Mouse (Mus musculus) lung, postnatal 14 days (tissue): ENCODE measurements around the gene Safb2.

Experiments
- DNase-seq: peaks from one replicate; pipeline ENCODE4 v3.0.0; 2021

Gene Safb2

GRCm38 (mm10) chr17:56515690-56516410, 68.5 kb downstream of the Safb2 start:
- no peak for DNase-seq

- DNase-seq: no peak
Observed at GRCm38 (mm10) chr17:56514916-56515315, 69.5 kb downstream of the Safb2 start.

GRCm38 (mm10) chr17:56514330-56514729, 70.1 kb downstream of the Safb2 start:
- no peak for DNase-seq

GRCm38 (mm10) chr17:56512310-56512709, 72.1 kb downstream of the Safb2 start, which contains the start of gene Znrf4:
Znrf4 (minus strand) TSS chr17:56512431.
- DNase-seq: no peak

- no peak for DNase-seq
Observed at GRCm38 (mm10) chr17:56511707-56512090, 72.7 kb downstream of the Safb2 start.

- DNase-seq: no peak
Observed at GRCm38 (mm10) chr17:56510970-56511706, 73.2 kb downstream of the Safb2 start.
